Mouse (Mus musculus): ENCODE data around the gene Cntln.

DNA sequence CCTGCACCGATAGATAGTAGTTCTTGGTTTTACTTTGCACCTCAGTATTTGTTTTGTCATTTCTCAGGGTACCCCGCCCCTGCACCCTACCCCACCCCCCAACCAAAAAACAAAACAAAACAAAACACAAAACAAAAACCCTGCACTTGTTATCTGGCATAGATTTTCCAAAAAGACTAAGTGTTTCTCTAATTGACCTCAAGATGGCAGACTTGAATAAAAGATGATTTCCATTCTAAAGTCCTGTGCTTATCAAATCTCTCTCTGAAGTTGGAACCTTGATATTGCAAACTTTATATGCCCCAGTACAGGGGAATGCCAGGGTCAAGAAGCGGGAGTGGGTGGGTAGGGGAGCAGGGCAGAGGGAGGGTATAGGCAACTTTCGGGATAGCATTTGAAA lies 277.0 kb downstream of the Cntln start:
- TF ChIP-seq CTCF (IDR thresholded peaks at IDR 0.05; ENCODE audit: control insufficient read depth, insufficient read depth, insufficient read length) (no peak), USF1 (IDR thresholded peaks at IDR 0.05; ENCODE audit: low read depth) (no peak), MAX (IDR thresholded peaks at IDR 0.05) (no peak)

All from C2C12 (cell line).